In genomic region chr17:28517956-28518614, GRCm38 (mm10) we compare ENCODE assay signal across 8 mouse cellular contexts. TPM values are rescaled to one million over a fixed set of nuclear protein-coding genes. Genes with fewer than 3 reads are reported as not detected.
A peak's percentile ranks its signal among the peaks of the same experiment; 100 is the strongest.
DNase-seq lines count a peak whose midpoint lies in the region; ATAC-seq and TF ChIP-seq lines count a peak whose summit lies in the region.

No protein-coding gene starts in this region.

- peak; percentile 35; the same call in 1 of the 2 replicates for ATAC-seq in embryonic facial prominence, embryonic 12.5 days (ENCODE audit: insufficient number of reproducible peaks, insufficient read depth, low FRiP score, low TSS enrichment)
- no peak for ATAC-seq in heart, embryonic 13.5 days (ENCODE audit: extremely low read depth, insufficient number of reproducible peaks, low FRiP score, low TSS enrichment)
- peak; percentile 76 for ATAC-seq in kidney, embryonic 16.5 days (ENCODE audit: low FRiP score, low TSS enrichment)
- ATAC-seq in liver, embryonic 11.5 days (replicated peaks; ENCODE audit: low FRiP score), result no peak
- peak; percentile 80 for ATAC-seq in stomach, postnatal 0 days (ENCODE audit: low FRiP score, low TSS enrichment)

- peak overlapping the region; percentile 85 for H3K4me2 ChIP-seq in embryonic facial prominence, embryonic 12.5 days (replicated peaks)
- H3K4me2 ChIP-seq in heart, embryonic 13.5 days, result peak overlapping the region; percentile 96
- peak overlapping the region; percentile 94 for H3K4me2 ChIP-seq in kidney, embryonic 16.5 days (replicated peaks; ENCODE audit: low read depth, low read length)
- peak overlapping the region; percentile 90 for H3K4me2 ChIP-seq in liver, embryonic 11.5 days
- peak overlapping the region; percentile 68 for H3K4me2 ChIP-seq in stomach, postnatal 0 days (replicated peaks; ENCODE audit: low read depth)

- peaks cover 25% of the 10 kb centered on the region for H3K4me1 ChIP-seq in embryonic facial prominence, embryonic 12.5 days
- peaks cover 30% of the 10 kb centered on the region for H3K4me1 ChIP-seq in heart, embryonic 13.5 days
- H3K4me1 ChIP-seq in kidney, embryonic 16.5 days (ENCODE audit: insufficient read depth, low read length), result peaks cover 38% of the 10 kb centered on the region
- peaks cover 30% of the 10 kb centered on the region for H3K4me1 ChIP-seq in liver, embryonic 11.5 days (replicated peaks; ENCODE audit: control insufficient read depth, insufficient read depth, low read length)
- H3K4me1 ChIP-seq in stomach, postnatal 0 days (replicated peaks; ENCODE audit: control insufficient read depth, insufficient read depth), result peaks cover 17% of the 10 kb centered on the region; the same call in 1 of the 2 replicates

- peak overlapping the region; percentile 47 for H3K9ac ChIP-seq in embryonic facial prominence, embryonic 12.5 days
- peak overlapping the region; percentile 77 for H3K9ac ChIP-seq in heart, embryonic 13.5 days
- peak overlapping the region; percentile 64 for H3K9ac ChIP-seq in kidney, embryonic 16.5 days (replicated peaks; ENCODE audit: low read length)
- peak overlapping the region; percentile 53 for H3K9ac ChIP-seq in liver, embryonic 11.5 days (ENCODE audit: low read depth, low read length)
- peak overlapping the region; percentile 72 for H3K9ac ChIP-seq in stomach, postnatal 0 days (ENCODE audit: low read length)

- WGBS in embryonic facial prominence, embryonic 12.5 days, result under 1% methylated on average over 46 of the region's 46 CpGs
- WGBS in heart, embryonic 13.5 days, result under 1% methylated on average over 46 of the region's 46 CpGs
- WGBS in kidney, embryonic 16.5 days, result 2% methylated on average over 44 of the region's 46 CpGs
- under 1% methylated on average over 45 of the region's 46 CpGs for WGBS in liver, embryonic 11.5 days
- under 1% methylated on average over 39 of the region's 46 CpGs for WGBS in stomach, postnatal 0 days

- peak; percentile 50 for TF ChIP-seq EP300 in stomach, postnatal 0 days (optimal IDR thresholded peaks at IDR 0.05)

- peaks cover 12% of the 10 kb centered on the region; the same call in 1 of the 2 replicates for H3K27me3 ChIP-seq in embryonic facial prominence, embryonic 12.5 days
- peaks cover 53% of the 10 kb centered on the region for H3K27me3 ChIP-seq in heart, embryonic 13.5 days (replicated peaks)
- no peaks in the 10 kb centered on the region; the same call in 1 of the 2 replicates for H3K27me3 ChIP-seq in kidney, embryonic 16.5 days (ENCODE audit: insufficient read depth, low read length)
- H3K27me3 ChIP-seq in liver, embryonic 11.5 days (replicated peaks; ENCODE audit: control insufficient read depth, insufficient read depth, low read length), result peaks cover 37% of the 10 kb centered on the region
- H3K27me3 ChIP-seq in stomach, postnatal 0 days (ENCODE audit: control insufficient read depth, insufficient read depth, low read length), result no peaks in the 10 kb centered on the region

- H3K27ac ChIP-seq in embryonic facial prominence, embryonic 12.5 days, result peak overlapping the region; percentile 80
- peak overlapping the region; percentile 48; the same call in 1 of the 2 replicates for H3K27ac ChIP-seq in heart, embryonic 13.5 days (replicated peaks)
- H3K27ac ChIP-seq in kidney, embryonic 16.5 days (ENCODE audit: low read length), result peak overlapping the region; percentile 82
- H3K27ac ChIP-seq in liver, embryonic 11.5 days (ENCODE audit: low read depth, low read length), result no peak overlapping the region
- peak overlapping the region; percentile 97 for H3K27ac ChIP-seq in stomach, postnatal 0 days (replicated peaks)

- H3K4me3 ChIP-seq in embryonic facial prominence, embryonic 12.5 days, result peak overlapping the region; percentile 39
- peak overlapping the region; percentile 54 for H3K4me3 ChIP-seq in heart, embryonic 13.5 days
- peak overlapping the region; percentile 53 for H3K4me3 ChIP-seq in kidney, embryonic 16.5 days (ENCODE audit: low read length)
- peak overlapping the region; percentile 43 for H3K4me3 ChIP-seq in liver, embryonic 11.5 days (ENCODE audit: low read depth, low read length)
- H3K4me3 ChIP-seq in stomach, postnatal 0 days (ENCODE audit: low read depth, low read length), result peak overlapping the region; percentile 41

- H3K36me3 ChIP-seq in embryonic facial prominence, embryonic 12.5 days, result no peaks in the 10 kb centered on the region
- no peaks in the 10 kb centered on the region for H3K36me3 ChIP-seq in heart, embryonic 13.5 days
- no peaks in the 10 kb centered on the region for H3K36me3 ChIP-seq in kidney, embryonic 16.5 days (ENCODE audit: insufficient read depth, low read length)
- H3K36me3 ChIP-seq in liver, embryonic 11.5 days (ENCODE audit: control insufficient read depth, insufficient read depth, low read length), result no peaks in the 10 kb centered on the region
- no peaks in the 10 kb centered on the region for H3K36me3 ChIP-seq in stomach, postnatal 0 days (ENCODE audit: control insufficient read depth, insufficient read depth, low read length)

- no peaks in the 10 kb centered on the region for H3K9me3 ChIP-seq in embryonic facial prominence, embryonic 12.5 days
- no peaks in the 10 kb centered on the region for H3K9me3 ChIP-seq in heart, embryonic 13.5 days
- no peaks in the 10 kb centered on the region for H3K9me3 ChIP-seq in kidney, embryonic 16.5 days (ENCODE audit: low read length)
- H3K9me3 ChIP-seq in liver, embryonic 11.5 days (ENCODE audit: control insufficient read depth, low read length), result no peaks in the 10 kb centered on the region
- no peaks in the 10 kb centered on the region for H3K9me3 ChIP-seq in stomach, postnatal 0 days (ENCODE audit: control insufficient read depth, low read length)

- DNase-seq in 416B (ENCODE audit: low read depth), result peak; percentile 93
- peak; percentile 94 for DNase-seq in adrenal gland, postnatal 10 days
- DNase-seq in liver, embryonic 11.5 days (ENCODE audit: low spot score), result no peak
- DNase-seq in natural killer cell, adult 2 months (ENCODE audit: low spot score in 2 of 2), result peak; percentile 47 to 52
- DNase-seq in stomach, postnatal 0 days (ENCODE audit: low spot score), result peak; percentile 96

- peak; percentile 12; the same call in 1 of the 2 replicates for TF ChIP-seq CTCF in stomach, postnatal 0 days (IDR thresholded peaks at IDR 0.05; ENCODE audit: low read depth)

RNA-seq across cellular contexts. Expression of gene Fkbp5, which starts 0.8 kb away (rescaled TPM):
- 10 to 100 TPM; 55.4 to 95.1 TPM for total RNA-seq in adrenal gland, postnatal 10 days (2021)
- polyA plus RNA-seq in embryonic facial prominence, embryonic 12.5 days (2016; fragmentation: Nextera tagmentation; extraction: Ambion mirVana), result 33.8 and 38.8 TPM in 2 replicates
- polyA plus RNA-seq in heart, embryonic 13.5 days (2015; fragmentation: Nextera tagmentation; extraction: Ambion mirVana), result 11.8 and 12.1 TPM in 2 replicates
- polyA plus RNA-seq in kidney, embryonic 16.5 days (2015; fragmentation: Nextera tagmentation; extraction: Ambion mirVana), result 35.5 and 36.0 TPM in 2 replicates
- 8.8 and 10.1 TPM in 2 replicates for polyA plus RNA-seq in liver, embryonic 11.5 days (2014; fragmentation: Nextera tagmentation; extraction: Ambion mirVana)
- 9.2 and 11.8 TPM in 2 replicates for polyA plus RNA-seq in stomach, postnatal 0 days (2015; fragmentation: Nextera tagmentation; extraction: Ambion mirVana)

RNA-seq across cellular contexts. Expression of gene Armc12, which starts 12.5 kb away (rescaled TPM):
- not detected for total RNA-seq in adrenal gland, postnatal 10 days (2021)
- polyA plus RNA-seq in embryonic facial prominence, embryonic 12.5 days (2016; fragmentation: Nextera tagmentation; extraction: Ambion mirVana), result not detected in 2 replicates
- not detected in 2 replicates for polyA plus RNA-seq in heart, embryonic 13.5 days (2015; fragmentation: Nextera tagmentation; extraction: Ambion mirVana)
- polyA plus RNA-seq in kidney, embryonic 16.5 days (2015; fragmentation: Nextera tagmentation; extraction: Ambion mirVana), result not detected in 2 replicates
- polyA plus RNA-seq in liver, embryonic 11.5 days (2014; fragmentation: Nextera tagmentation; extraction: Ambion mirVana), result not detected in 2 replicates
- polyA plus RNA-seq in stomach, postnatal 0 days (2015; fragmentation: Nextera tagmentation; extraction: Ambion mirVana), result not detected in 2 replicates

RNA-seq across cellular contexts. Expression of gene Clpsl2, which starts 31.1 kb away (rescaled TPM):
- not detected for total RNA-seq in adrenal gland, postnatal 10 days (2021)
- polyA plus RNA-seq in embryonic facial prominence, embryonic 12.5 days (2016; fragmentation: Nextera tagmentation; extraction: Ambion mirVana), result not detected in 2 replicates
- polyA plus RNA-seq in heart, embryonic 13.5 days (2015; fragmentation: Nextera tagmentation; extraction: Ambion mirVana), result not detected in 2 replicates
- polyA plus RNA-seq in kidney, embryonic 16.5 days (2015; fragmentation: Nextera tagmentation; extraction: Ambion mirVana), result not detected in 2 replicates
- polyA plus RNA-seq in liver, embryonic 11.5 days (2014; fragmentation: Nextera tagmentation; extraction: Ambion mirVana), result not detected in 2 replicates
- not detected in 2 replicates for polyA plus RNA-seq in stomach, postnatal 0 days (2015; fragmentation: Nextera tagmentation; extraction: Ambion mirVana)

RNA-seq across cellular contexts. Expression of gene Clps, which starts 42.5 kb away (rescaled TPM):
- total RNA-seq in adrenal gland, postnatal 10 days (2021), result not detected
- polyA plus RNA-seq in embryonic facial prominence, embryonic 12.5 days (2016; fragmentation: Nextera tagmentation; extraction: Ambion mirVana), result not detected in 2 replicates
- 0.25 and 2.0 TPM in 2 replicates for polyA plus RNA-seq in heart, embryonic 13.5 days (2015; fragmentation: Nextera tagmentation; extraction: Ambion mirVana)
- not detected in 2 replicates for polyA plus RNA-seq in kidney, embryonic 16.5 days (2015; fragmentation: Nextera tagmentation; extraction: Ambion mirVana)
- polyA plus RNA-seq in liver, embryonic 11.5 days (2014; fragmentation: Nextera tagmentation; extraction: Ambion mirVana), result 3.5 and 3.7 TPM in 2 replicates
- polyA plus RNA-seq in stomach, postnatal 0 days (2015; fragmentation: Nextera tagmentation; extraction: Ambion mirVana), result 1,789 and 1,944 TPM in 2 replicates

RNA-seq across cellular contexts. Expression of gene Lhfpl5, which starts 57.4 kb away (rescaled TPM):
- 1 to 10 TPM; 1.5 to 1.7 TPM for total RNA-seq in adrenal gland, postnatal 10 days (2021)
- polyA plus RNA-seq in embryonic facial prominence, embryonic 12.5 days (2016; fragmentation: Nextera tagmentation; extraction: Ambion mirVana), result 0.60 and 0.84 TPM in 2 replicates
- polyA plus RNA-seq in heart, embryonic 13.5 days (2015; fragmentation: Nextera tagmentation; extraction: Ambion mirVana), result 0.22 and 0.43 TPM in 2 replicates
- polyA plus RNA-seq in kidney, embryonic 16.5 days (2015; fragmentation: Nextera tagmentation; extraction: Ambion mirVana), result 0.61 and 0.89 TPM in 2 replicates
- 0.27 and 0.33 TPM in 2 replicates for polyA plus RNA-seq in liver, embryonic 11.5 days (2014; fragmentation: Nextera tagmentation; extraction: Ambion mirVana)
- 0.98 and 1.2 TPM in 2 replicates for polyA plus RNA-seq in stomach, postnatal 0 days (2015; fragmentation: Nextera tagmentation; extraction: Ambion mirVana)

Comparison
In these comparisons a context has a peak if more than half of its experiments do, and no peak if none do; other contexts are left out.
1. ATAC-seq: peak in embryonic facial prominence, embryonic 12.5 days (single experiment), kidney, embryonic 16.5 days (single experiment) and stomach, postnatal 0 days (single experiment); none in heart, embryonic 13.5 days (single experiment) and liver, embryonic 11.5 days (single experiment).
2. Peak in every context shown above with its lines, with median percentiles within 50 percentile points of each other: H3K4me2 ChIP-seq, H3K4me3 ChIP-seq and H3K9ac ChIP-seq.